Mouse (Mus musculus): ENCODE results near the gene Engase. TPM values are rescaled to one million over a fixed set of nuclear protein-coding genes. Genes with fewer than 3 reads are reported as not detected.

Engase gene
- total RNA-seq (2021) = 1 to 10 TPM; 4.2 to 5.1 TPM
- long read RNA-seq, experiment 1, full-length matches to known transcripts = 3 of 6 reads
- long read RNA-seq, experiment 1, partial matches to known transcripts = 0 of 6 reads
- long read RNA-seq, experiment 1, other reads (novel, unspliced or antisense) = 3 of 6 reads
- long read RNA-seq, experiment 2, full-length matches to known transcripts = 3 of 3 reads
- long read RNA-seq, experiment 2, partial matches to known transcripts = 0 of 3 reads
- long read RNA-seq, experiment 2, other reads (novel, unspliced or antisense) = 0 of 3 reads

GRCm38 (mm10) chr11:118476396-118477373, at the start of gene Engase:
TSS of gene Engase (plus strand) at chr11:118476829.
- peak; percentile 97 to 99 for DNase-seq

GRCm38 (mm10) chr11:118427266-118427779, 49.3 kb upstream of the Engase start:
- no peak for DNase-seq

DNA sequence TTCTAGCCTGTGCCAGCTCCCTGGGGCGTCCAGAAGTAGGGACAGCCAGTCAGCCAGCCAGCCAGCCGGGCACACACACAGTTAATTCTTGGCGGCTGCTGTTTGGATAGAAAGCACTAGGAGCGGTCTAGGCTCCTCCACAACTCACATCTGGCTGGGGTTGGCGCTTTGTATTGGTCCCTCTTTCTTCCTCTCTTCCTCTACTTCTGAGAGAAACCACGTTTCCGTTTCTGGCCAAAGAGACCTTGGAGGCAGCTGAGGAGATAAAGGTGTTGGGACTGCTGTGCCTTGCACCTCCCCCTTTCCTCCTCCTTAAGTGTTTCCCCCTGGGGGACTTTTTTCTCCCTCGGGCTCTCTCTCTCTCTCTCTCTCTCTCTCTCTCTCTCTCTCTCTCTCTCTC, 48.6 kb upstream of the Engase start, which contains the start of gene C1qtnf1:
C1qtnf1 (plus strand) TSS at position 218 of the 400 bp plus-strand sequence.
- DNase-seq = peak; percentile 62 to 67

- peak; percentile 71 to 72 for DNase-seq
These were observed 48.2 kb upstream of the Engase start for GRCm38 (mm10) chr11:118428460-118428868.

DNA sequence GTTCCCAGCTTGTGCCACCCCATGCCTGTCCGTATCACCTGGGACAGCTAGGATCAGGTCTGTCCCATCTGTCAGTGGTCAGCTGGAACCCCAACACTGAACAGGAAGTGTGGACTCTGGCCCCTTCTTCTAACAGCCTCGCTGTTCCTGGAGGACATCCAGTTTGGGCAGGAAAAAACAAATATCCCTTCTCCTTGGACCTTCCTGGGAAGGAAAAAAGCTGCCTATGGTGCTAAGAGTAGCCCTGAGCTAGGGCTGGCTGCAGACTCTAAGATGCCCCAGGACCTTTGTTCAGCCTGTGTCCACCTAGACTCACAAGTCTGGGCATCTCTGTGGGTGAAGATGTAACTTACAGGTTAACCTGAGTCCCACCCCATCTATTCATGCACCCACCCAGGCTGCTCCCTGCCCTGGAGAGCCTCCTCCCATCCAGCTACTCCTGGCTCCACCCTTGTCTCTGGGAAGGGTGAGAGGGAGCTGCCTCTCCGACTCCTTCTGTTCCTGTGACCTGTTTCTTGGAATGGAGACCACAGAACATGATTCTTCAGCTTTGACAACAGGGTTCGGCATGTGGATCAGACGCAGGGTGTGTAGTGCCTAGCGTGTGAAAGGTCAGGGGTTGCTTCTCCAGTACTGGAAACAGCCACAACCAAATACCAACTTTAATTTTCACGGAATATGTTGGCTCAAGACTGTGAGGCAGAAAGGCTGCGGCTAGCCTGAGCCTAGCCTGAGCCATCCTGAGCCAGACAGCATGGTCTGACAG, 47.5 kb upstream of the Engase start:
- DNase-seq = peak; percentile 71 to 78

- no peak for DNase-seq
These were observed 46.2 kb upstream of the Engase start for GRCm38 (mm10) chr11:118430291-118430885.

DNA sequence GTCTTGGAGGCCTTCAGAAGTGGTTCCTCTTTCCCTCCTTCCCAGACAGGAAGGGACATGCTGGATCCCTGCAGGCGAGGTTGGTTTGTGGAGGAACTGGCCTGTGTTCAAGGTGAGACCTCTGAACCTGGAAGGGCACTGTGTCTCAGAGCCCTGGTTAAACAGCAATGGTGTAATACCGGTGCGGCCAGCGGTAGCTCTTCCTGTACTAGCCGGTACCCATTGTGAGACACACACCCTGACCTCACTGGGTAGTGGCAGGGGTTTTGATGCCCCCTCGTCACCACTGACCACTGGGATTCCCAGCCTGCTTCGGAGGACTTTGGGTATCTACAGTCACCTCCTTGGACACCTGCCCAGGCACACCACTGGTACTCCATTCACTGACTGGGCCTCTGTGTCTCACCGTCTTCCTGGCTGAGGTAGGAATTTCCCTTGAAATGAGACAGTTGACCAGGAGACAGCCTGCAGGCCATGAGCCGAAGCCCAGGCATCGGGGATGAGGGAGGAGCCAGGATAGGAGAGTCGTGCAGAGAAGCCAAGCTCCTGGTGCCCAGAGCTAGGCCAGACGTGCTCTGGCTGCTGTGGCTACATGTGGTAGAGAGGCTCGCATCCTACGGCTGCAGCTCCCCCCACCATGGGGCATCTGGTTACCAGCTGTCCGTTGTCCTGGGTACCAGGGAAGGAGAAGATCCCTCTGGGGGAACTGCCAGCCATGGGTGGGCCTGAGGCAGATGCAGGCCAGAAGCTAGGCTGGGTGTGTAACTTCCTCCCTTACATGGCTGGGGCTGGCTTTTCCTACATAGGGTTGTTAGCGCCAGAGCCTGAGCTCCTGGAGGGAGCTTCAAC, 45.3 kb upstream of the Engase start:
- DNase-seq = peak in 1 of 2 experiments; percentile 41

GRCm38 (mm10) chr11:118433398-118433868, 43.2 kb upstream of the Engase start:
- DNase-seq = peak; percentile 61 to 73

GRCm38 (mm10) chr11:118434093-118434492, 42.5 kb upstream of the Engase start:
- no peak for DNase-seq

DNA sequence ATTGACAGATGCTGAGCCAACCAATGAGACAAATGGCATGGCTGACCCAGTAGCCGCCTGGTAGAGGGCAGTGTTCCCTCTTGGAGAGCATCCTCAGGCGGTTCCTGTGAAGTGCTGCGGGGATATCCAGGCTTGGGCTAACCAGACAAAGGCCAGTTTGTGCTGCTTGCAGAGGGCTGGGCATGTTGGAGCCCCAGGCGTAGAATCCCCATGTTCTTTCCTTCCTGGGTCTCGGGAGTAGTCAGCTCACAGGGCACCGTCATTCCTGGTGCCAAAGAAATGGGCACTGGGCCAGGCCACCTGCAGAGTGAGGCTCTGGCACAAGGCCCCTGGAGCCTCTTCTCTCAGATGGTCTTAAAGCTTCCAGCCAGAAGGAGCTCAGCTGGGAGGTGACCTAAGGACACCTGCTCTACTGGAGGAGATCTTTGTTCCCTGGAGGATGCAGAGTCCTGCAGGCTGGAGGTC, 40.1 kb upstream of the Engase start:
- DNase-seq = no peak

DNA sequence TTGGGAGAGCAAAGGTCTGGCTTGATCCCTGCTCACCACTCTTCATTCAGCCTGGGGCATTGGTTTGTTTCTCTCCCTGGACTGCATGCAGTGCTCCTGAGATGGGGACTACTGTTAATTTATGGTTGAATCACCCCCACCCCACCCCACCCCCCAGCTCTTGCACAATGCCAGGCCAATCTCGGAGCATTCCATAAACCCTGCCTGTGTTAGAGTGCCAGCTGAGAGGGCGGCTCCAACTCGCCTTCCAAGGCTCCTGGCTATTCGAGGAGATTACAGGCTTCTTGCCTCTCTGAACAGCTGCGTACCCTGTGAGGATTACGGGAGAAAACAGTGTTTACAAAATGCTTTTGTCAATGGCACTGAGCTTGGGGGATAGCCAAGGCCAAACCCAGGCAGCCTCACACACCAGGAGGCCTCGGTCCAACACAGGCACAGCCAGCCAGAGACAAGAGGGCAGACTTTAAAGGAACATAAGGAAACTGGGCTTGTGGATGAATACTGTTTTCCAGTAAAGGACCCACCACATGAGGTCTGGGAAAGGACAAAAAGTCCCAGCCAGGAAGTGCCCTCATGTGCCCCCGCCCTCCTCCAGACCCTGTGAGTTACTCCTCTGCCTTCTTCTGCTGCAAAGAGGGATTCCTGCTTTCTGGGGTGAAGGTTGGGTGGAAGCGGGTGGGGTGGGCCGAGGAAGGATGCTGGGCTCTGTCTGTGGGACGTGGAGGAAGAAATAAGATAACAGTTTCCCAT, 37.8 kb upstream of the Engase start:
- DNase-seq = no peak

- DNase-seq = no peak
These were observed 33.9 kb upstream of the Engase start for GRCm38 (mm10) chr11:118442691-118443090.

- DNase-seq = peak; percentile 71 to 87
These were observed 33.2 kb upstream of the Engase start for GRCm38 (mm10) chr11:118443201-118443970.

- DNase-seq = peak; percentile 68 to 79
These were observed 30.8 kb upstream of the Engase start for GRCm38 (mm10) chr11:118445843-118446242.

- DNase-seq = no peak
These were observed 29.3 kb upstream of the Engase start for GRCm38 (mm10) chr11:118447346-118447745.

DNA sequence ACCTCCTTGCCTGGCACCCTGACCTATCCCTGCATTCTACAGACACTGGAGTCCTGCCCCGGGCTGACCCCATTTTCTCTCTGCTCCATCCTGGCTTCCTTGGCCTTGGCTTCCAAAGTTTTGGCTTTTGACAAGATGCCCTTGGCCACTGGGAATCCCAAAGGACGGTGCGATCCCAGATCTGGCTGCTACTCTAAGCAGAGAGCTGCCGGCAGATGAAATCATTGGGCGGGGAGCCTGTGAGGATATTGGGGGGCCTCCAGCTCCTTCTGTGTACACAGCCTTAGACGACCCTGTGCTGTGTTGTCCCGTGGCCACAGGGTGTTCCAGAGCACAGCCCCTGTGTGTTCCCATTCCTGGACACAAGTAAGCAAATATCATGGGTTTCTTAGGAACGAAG, 28.2 kb upstream of the Engase start:
- peak; percentile 79 to 87 for DNase-seq

DNA sequence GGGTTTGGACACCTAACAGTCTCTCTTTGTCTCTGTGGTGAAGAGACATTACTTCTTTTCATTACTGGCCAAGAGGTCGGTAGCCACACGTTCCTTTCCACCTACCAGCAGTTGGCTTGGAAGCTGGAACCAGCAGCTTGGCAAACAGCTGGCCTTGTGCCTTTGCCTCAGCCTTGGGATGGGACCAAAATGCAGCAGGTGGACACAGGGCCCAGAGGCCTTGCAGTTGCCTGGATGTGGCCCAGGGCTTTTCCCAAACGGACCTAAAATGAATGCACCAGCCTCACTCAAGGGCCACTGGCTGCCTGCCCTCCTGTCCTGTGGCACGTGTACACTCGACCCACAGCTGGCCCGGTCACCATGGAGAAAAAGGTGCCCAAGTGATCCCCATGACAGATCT, 25.4 kb upstream of the Engase start:
- no peak for DNase-seq

DNA sequence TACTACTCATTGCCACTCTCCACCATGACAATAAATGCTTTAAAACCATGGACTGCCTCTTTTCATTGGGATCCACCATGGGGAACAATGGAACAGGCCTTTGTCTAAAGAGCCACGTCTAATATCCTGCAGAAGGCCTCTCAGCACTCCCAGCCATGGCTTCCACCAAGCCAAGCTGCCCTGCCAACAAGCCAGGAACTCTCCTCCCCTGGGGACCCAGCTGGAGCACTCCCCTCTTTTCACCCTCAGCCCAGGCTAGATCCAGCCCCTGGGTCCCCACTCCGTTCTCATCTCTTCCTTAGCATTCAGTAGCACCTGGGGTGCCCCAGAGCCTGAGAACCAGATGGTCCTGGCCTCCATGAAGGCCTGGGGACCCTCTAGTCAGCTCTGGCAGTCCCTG, 23.7 kb upstream of the Engase start:
- no peak for DNase-seq

All from heart, adult 18-20 months (tissue).